Mouse (Mus musculus) gastrocnemius, postnatal 25 days (tissue): ENCODE data around the gene Cyb561d2. TPM values are rescaled to one million over a fixed set of nuclear protein-coding genes. Genes with fewer than 3 reads are reported as not detected.
"Not testable (repeated sequence)": the region's sequence is repeated elsewhere in the genome, so short reads cannot be mapped to it uniquely, and the experiment has no call there.

Experiments used
- DNase-seq: peaks from one replicate; pipeline ENCODE4 v3.0.0; 2022
- long read RNA-seq, 2 experiments: library from polyadenylated mRNA; stranded (forward); transcript quantifications; one replicate each; pipeline ENCODE4 v2.0.0; 2021
- total RNA-seq, 2 experiments: library from RNA; stranded (reverse); gene quantifications; 1 replicate in 1 of 2; 2 replicates in 1 of 2; pipeline ENCODE4 v1.2.3; 2021

Gene Cyb561d2
- 1 to 10 TPM; 2.0 TPM for total RNA-seq
- long read RNA-seq, experiment 1, partial matches to known transcripts = 0 of 4 reads
- long read RNA-seq, experiment 1, other reads (novel, unspliced or antisense) = 1 of 4 reads
- long read RNA-seq, experiment 2, transcript Cyb561d2-205 (4 exons, 1,162 nt) = major isoform, 6 of 7 reads
- long read RNA-seq, experiment 2, partial matches to known transcripts = 0 of 7 reads
- long read RNA-seq, experiment 2, other reads (novel, unspliced or antisense) = 0 of 7 reads

DNA sequence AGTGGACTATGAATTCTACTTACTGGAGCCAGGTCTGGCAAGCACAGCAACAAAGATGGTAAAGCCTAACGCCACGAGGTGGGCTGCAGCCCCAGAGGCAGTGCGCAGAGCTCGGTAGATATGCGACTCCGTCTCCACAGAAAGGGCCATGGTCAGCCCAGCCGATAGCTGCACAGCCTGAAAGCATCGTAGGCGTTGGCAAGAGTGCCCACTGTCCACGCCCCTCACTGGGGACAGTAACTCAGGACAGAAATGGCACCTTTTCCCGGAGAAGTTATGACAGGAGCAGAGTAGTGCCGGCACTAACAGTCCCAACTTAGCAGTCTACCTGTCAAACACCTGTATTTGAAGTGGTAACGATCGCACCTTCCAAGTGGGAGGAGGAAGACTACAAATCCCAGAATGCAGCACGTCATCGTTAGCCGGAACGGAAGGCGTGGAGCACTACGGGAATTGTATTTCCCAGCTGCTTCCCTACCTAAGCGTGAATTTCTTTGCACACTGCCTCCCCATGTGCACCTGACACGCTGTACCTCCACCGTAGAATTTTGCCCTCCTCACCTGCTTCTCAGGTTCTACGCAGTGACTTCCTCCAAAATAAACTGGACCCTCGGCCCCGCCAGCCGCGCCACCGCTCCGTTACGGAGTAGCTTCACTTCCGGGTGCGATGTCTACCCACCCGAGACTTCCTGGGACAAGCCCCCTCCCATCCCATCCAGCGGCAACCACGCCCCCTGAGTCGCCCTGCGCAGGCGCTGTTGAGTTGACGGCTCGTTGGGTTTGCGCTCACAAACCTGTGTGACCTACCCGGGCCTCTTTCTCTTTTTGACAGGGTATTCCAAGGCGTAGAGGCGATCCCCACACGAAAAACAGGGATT lies at the start of gene Cyb561d2, which contains the start of gene Nprl2:
Gene Cyb561d2, minus strand, starts transcription at position 720 of the 878 bp plus-strand sequence.
Gene Nprl2, plus strand, starts transcription at position 753 of the 878 bp plus-strand sequence.
- DNase-seq = peak; percentile 92

DNA sequence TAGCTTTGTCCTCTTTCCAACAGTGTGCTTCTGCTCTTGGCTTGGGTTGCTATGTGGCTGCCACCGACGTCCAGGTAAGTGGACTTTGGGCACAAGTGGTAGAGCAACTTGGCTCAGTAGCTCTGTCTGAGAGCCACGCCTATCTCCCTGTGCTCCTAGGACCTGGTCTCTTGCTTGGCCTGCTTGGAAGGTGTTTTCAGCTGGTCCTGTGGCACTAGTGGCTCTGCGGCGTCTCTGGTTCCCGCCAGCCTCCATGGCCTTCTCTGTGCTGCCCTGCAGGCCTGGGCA lies 48.7 kb upstream of the Cyb561d2 start:
- DNase-seq = no peak

DNA sequence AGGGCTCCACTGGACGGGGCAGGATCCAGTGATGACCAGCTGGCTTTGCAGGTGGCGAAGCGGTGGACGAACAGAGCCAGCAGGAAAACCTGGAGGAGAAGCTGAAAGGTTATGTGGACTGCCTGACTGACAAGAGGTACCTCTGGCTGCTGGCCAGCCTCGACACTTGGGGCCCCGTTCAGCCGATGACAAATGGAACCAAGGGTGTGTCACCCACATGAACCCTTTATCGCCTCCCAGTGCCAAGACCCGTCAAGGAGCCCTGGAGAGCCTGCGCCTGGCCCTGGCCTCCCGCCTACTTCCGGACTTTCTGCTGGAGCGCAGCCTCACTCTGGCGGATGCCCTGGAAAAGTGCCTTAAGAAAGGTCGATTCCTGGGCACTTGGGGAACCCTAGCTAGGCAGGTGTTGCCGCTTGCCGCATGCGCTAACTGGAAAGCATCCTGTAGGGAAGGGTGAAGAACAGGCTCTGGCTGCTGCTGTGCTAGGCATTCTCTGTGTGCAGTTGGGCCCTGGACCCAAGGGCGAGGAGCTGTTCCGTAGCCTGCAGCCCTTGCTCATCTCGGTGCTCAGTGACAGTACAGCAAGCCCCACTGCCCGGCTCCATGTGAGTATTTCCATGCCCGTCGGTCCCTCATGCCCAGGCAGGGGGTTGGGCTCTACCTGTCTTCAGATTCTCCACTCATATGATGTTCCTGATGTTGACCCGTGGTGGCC lies 48.2 kb upstream of the Cyb561d2 start:
- peak; percentile 81 for DNase-seq

DNA sequence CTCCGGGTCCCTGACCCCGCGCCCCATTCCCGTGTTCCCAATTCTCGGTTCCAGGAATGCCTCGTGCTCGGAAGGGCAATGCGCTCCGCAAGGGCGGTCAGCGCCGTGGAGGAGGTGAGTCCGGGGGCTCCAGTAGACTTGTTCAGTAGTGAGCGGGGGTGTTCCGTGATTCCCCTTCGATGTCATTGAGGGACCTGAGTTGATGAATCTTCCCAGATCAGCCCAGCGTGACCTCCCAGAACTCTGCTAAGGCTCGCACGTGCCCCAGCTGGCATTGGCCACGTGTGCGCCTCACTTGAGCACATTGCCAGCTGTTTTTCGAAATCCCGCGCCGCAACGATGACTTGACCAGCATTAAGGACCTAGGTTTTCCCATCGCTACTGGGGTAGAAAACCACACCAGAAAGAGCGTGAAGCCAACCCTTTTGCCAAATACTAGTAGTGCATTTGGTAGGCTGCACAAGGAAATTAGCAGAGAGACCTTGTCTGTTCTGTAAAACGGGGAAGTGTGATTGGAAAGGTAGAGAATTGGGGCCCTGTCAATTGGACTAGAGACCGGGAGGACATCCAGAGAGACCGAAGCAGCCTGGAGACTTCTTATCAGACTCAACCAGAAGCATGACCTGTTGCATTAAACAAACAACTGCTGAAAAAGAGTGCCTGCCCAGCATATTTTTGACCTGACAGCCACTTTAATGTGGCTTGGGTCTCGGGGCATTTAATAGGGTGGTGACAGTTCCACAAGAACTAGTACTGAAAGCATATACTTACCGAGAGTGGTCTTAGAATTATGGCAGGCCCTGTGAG lies 46.0 kb upstream of the Cyb561d2 start:
- peak; percentile 58 for DNase-seq

DNA sequence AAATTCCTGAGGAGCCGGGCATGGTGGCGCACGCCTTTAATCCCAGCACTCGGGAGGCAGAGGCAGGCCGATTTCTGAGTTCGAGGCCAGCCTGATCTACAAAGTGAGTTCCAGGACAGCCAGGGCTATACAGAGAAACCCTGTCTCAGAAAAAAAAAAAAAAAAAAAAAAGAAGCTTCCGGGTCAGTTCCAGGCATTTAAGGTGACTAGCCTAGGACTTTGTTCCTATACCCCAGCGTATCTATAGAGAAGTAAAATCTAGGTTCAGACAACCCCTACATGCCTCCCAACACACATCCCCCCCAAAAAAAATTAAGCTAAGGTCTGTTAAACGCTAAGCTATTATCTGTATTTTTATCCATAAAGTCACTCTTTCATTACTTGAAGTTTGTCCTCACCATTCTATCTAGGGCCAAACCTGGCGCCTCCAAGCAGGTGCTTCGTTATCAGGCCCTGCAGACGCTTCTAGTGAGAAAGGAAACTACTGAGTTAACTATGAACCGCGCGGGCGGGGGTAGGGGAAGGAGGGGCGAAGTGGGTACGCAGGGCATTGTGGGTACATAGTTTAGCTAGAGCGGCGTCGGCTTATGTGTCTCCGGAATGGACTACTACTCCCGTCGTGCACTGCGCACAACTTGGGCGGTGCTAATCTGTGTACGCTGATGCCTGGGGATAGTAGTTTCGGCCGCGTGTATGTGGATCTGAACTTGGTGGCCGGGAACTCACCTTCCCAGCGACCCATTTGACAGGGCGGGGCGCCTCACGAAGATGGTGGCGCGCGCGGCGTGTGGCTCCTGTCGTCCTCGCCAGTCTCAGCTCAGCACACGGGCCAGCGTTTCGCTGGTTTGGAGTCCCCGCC lies 45.2 kb upstream of the Cyb561d2 start, which contains the start of gene Ifrd2:
Gene Ifrd2, plus strand, starts transcription at position 669 of the 859 bp plus-strand sequence.
- DNase-seq = peak; percentile 98

- DNase-seq = no peak
These were observed 44.5 kb upstream of the Cyb561d2 start for GRCm38 (mm10) chr9:107586504-107586903.

DNA sequence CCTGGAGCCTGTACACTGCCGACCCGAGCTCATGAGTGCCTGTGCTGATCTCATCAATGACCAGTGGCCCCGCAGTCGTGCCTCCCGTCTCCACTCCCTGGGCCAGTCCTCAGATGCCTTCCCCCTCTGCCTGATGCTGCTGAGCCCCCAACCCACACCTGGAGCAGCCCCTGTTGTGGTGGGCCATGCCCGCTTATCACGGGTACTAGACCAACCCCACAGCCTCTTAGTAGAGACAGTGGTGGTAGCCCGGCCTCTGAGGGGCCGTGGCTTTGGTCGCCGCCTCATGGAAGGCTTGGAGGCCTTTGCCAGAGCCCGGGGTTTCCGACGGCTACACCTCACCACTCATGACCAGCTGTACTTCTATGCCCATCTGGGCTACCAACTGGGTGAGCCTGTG lies 41.2 kb upstream of the Cyb561d2 start:
- DNase-seq = no peak

GRCm38 (mm10) chr9:107582509-107583062 lies 40.6 kb upstream of the Cyb561d2 start:
- DNase-seq = no peak

DNA sequence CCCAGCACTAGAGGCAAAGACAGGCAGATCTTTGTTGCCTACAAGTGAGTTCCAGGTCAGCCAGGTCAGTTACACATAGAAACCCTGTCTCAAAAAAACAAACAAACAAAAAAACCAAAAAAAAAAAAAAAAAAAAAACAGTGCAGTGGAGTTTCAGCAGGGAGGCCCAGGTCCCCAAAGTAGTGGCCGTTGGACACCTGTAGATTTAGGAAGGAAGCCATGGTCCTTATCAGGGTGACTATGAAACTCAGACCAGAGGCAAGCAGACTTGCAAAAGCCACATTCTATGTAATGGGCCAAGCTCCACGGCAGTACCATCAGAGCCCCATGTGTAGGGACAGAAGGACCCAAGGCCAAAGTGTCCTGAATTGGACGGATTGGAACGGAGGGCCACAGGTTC lies 39.6 kb upstream of the Cyb561d2 start:
- no peak for DNase-seq

- DNase-seq = peak; percentile 90
These were observed 38.7 kb upstream of the Cyb561d2 start, which contains the start of gene Hyal3 for GRCm38 (mm10) chr9:107580501-107581317. Gene Hyal3, plus strand, starts transcription at chr9:107580818.

DNA sequence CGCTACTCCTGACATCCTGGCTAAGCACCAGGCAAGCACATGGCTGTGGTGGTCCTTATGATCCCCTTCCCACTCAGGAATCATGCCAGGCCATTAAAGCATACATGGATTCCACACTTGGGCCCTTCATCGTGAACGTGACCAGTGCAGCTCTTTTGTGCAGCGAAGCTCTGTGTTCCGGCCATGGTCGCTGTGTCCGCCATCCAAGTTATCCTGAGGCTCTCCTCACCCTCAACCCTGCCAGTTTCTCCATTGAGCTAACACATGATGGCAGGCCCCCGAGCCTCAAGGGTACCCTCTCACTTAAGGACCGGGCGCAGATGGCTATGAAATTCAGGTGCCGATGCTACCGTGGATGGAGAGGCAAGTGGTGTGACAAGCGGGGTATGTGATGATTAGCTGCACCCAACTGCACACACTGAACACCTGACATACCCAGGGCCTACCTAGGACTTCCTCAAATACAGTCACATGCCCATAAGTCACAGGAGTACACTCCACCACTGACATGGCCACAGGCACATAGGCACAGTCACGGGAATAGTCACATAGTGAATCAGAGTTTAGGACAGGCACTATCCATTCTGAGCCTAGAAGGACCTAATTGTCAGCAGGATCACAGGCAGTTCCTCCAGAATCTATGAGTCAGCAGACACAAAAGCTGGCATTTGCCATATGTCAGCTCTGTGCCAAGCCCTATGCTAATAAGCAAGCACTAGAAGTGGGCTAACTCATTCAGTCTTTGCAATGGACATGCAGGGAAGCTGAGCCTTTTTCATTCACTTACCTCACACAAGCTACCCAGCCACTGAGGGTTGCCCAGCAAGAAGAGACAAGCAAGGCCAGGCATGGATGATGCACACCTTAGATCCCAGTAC lies 37.3 kb upstream of the Cyb561d2 start:
- DNase-seq = no peak

DNA sequence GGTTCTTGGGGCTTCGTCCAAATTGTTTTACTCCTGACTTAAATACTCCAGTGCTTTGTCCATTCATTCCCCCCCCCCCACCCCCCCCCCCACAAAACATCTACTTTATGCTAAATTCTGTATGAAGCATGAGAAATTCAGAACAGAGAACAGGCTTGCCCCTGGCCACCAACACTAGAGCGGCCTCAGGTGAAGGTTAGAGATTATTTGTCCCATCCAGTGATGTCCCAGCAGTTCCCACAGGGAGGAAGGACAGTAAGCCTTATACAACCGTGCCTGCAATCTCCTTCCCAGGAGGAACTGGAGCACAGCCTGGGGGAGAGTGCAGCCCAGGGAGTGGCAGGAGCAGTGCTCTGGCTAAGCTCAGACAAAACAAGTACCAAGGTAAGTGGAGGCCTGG lies 36.6 kb upstream of the Cyb561d2 start, which contains the start of gene Naa80:
Gene Naa80, plus strand, starts transcription at position 301 of the 400 bp plus-strand sequence.
- DNase-seq = no peak

DNA sequence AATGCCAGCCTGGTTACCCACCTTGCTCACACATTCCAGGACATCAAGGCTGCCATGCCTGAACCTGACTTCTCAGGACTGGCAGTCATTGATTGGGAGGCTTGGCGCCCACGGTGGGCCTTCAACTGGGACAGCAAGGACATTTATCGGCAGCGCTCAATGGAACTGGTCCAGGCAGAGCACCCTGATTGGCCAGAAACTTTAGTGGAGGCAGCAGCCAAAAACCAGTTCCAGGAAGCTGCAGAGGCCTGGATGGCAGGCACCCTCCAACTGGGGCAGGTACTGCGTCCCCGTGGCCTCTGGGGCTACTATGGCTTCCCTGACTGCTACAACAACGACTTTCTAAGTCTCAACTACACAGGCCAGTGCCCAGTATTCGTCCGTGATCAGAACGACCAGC lies 35.9 kb upstream of the Cyb561d2 start:
- DNase-seq = no peak

GRCm38 (mm10) chr9:107576357-107577107 lies 34.5 kb upstream of the Cyb561d2 start, which contains the start of gene Hyal1:
Gene Hyal1, plus strand, starts transcription at chr9:107576927.
- peak; percentile 87 for DNase-seq

GRCm38 (mm10) chr9:107575579-107576356 lies 33.8 kb upstream of the Cyb561d2 start:
- DNase-seq = no peak

- not testable (repeated sequence) for DNase-seq
These were observed 31.8 kb upstream of the Cyb561d2 start for GRCm38 (mm10) chr9:107573774-107574173.

DNA sequence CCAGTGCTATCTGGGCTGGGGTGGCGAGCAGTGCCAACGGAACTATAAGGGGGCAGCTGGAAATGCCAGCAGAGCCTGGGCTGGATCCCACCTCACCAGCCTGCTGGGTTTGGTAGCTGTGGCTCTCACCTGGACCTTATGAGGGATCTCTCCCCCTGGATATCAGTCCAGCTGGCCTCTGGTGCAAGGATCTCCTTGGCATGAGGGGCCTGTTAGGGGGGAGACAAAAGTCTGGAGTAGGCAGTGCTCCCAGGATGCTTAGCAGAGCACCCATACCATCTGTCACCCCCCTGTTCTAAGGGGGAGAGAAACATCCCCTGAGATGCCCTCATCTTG lies 30.3 kb upstream of the Cyb561d2 start:
- DNase-seq = no peak
